Mouse (Mus musculus) liver, adult (tissue): ENCODE measurements around the gene Pald1.

Experiments
- GATA4 ChIP-seq: IDR thresholded peaks from 2 replicates; pipeline ENCODE4 v1.6.1; 2014; ENCODE audit warnings: mild to moderate bottlenecking, low read length; ENCODE audit not compliant: insufficient replicate concordance

The Pald1 gene

DNA sequence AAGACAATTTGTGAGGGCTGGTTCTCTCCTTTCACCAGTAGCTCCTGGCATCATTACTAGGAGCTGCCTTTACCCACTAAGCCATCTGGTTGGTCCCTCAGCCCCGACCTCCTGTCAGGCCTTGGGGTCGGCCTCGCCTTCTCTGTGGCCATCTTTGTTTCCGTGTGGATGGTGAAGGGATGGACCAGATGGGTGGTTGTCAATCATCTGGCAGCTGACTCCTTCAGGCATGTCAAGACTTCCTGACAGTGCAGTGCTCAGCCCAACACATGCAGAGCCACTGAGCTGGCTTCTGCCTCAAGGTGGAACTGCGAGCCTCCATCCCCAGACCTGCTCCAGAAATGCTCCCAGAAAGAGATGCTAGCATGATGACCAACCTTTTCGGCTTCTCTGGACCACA is 18.9 kb downstream of the Pald1 start:
- no peak for TF ChIP-seq GATA4

DNA sequence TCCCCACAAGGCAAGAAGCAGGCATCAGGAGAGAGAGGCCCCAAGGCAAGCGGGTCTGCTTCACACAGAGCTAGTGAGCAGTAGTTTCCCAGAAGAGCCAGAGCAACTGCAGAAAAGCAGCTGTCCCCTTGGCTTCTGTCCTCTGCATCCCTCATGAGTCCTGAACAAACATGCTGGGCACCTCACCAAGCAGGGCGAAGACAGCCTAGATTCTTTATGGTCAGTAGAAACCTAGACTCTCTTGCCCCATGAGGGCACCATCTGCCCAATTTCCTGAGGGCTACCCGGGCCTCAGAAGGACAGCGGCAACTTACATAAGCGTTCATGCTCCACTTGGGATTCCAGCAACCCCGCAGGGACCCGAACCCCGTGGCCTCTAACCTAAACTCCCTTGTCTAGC is 20.3 kb downstream of the Pald1 start:
- no peak for TF ChIP-seq GATA4

DNA sequence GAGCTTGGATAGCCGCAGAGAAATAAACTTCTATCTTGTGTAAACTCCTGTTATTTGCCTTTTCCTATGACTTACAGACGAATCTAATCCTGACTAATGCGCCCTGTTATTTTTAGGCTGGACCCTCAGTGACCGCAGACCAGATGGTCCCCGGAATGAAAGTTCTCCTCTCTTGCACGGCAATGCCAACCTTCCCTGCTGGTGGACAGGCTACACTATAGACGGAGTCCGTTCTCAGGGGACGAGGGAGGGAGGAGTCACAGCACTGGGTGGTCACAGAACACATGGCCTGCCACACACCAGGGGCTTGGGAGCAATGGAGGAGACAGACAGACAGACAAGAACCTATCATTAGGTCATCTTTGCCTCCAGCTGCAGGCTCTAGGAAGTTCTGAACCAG is 20.8 kb downstream of the Pald1 start:
- no peak for TF ChIP-seq GATA4

DNA sequence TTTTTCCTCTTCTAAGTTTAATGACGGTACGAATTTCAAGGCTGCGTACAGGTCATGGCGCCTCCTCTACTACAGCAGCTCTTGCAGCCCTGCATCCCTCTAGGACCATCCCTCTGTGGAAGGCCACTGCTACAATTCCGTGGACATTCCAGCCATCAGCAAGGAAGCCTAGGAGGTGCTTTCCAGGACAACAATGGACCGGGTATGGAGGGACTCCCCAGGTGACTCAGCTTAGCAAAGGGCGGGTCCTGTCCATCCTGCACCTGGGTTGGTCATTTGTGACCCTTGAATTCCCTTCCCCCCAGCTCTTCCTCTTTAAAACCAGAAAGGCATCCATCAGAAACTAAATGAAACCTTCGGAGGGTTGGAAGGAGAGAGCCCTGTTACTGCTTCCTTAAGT is 22.7 kb downstream of the Pald1 start:
- no peak for TF ChIP-seq GATA4

DNA sequence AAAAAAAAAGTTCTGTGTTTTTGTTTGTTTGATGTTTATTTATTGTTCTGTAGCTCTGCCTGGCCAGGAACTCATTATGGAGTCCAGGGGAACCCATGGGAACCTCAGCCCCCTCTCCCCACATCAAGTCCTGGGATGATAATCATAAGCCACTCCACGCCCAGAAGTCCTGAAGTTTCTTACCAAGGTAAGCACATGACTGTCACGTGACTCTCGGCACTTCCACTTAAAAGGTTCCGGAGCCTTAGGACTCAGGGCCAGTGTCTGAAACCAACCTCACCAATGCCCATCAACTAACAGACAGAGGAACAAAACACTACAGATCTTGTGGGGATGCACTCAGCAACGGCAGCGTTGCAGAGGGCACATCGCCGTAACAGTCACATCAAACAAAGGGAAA is 23.9 kb downstream of the Pald1 start:
- TF ChIP-seq GATA4 = no peak

DNA sequence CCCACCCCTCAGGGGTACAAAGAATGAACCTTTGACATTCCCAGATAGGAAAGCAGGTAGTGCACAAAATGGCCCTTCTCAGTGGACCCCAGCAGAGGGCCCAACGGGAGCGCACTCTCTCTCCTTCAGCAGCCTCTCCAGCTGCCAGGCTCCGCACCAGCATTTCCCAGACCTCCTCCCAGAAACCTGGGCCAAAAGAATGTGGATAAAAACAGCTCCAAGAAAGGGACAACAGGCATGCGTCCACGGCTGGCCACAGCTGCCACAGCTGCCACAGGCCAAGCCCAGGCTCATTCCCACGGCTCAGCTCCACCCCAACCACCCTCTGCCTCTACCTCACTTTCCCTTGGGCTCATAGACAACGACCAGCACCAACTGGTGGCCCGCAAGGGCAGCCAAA is 25.7 kb downstream of the Pald1 start:
- TF ChIP-seq GATA4 = no peak

DNA sequence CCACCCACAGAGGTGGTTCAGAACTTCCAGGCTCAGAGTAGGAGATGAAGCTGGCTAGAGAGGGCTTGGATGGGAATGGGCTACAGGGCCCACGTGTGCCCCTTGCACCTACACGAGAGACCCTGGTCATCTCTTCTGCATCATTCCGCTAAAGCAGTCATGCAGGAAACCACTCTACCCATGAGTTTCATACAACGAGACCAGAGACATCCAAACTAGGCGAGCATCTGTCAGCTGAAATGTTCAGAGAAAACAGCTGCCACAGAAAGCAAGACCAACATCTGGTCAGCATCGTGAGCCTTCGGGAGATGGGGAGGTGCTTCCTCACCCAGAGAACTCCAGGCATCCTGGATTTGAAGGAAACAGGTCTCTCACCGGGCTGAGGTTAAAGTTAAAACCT is 26.8 kb downstream of the Pald1 start:
- no peak for TF ChIP-seq GATA4

DNA sequence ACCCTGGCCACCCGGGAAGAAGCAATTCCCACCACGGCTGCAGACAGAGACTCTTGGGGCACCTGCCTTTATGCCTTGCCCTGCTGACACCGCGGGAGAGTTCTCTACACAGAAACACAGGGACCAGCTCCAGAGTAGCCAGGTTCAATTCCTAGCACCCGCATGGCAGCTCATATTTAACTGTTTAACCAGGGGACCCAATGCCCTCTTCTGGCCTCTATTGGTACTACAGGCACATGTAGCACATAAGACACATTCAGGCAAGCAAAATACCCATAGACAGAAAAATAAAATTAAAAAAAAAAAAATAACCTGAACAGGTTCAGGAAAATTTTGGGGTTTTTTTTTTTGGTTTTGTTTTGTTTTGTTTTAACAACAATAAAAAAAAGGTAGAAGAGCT is 27.2 kb downstream of the Pald1 start:
- TF ChIP-seq GATA4 = no peak

DNA sequence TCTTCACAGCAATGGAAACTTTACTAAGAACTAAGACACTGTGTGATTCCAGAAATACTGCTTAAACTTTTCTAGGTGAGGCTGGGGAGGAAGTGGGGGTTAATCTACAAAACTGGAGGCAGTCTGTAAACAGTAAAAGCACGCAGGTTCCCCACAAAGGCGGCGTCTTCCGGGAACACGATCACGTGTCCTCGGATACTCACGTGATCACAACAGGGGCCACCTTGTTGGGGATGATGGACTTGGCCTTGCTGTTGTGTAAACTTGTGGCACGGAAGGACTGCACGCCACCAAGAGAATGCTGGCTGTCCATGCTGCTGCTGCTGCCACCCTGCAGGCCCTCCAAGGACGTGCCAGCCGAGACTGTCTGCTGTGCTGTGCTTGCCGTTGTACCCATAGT is 27.7 kb downstream of the Pald1 start:
- TF ChIP-seq GATA4 = no peak

DNA sequence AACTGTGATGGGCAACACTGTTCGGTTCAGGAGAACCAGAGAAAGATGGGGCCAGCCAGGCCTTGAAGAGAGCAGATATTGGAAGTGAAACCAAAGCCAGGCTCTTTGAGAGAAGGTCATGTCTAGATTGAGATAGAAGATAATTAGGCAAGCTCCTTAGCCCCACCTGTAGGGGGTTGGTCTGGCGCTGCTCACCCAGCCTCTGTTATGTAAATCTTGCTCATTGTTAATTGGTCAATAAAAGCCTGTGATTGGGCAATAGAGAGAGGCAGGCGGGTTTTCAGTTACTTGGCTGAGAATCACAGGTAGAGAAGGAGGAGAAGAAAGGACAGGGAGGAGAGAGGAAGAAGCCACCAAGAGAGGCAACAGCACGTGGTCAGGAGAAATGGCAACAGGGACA is 32.1 kb downstream of the Pald1 start:
- TF ChIP-seq GATA4 = no peak

DNA sequence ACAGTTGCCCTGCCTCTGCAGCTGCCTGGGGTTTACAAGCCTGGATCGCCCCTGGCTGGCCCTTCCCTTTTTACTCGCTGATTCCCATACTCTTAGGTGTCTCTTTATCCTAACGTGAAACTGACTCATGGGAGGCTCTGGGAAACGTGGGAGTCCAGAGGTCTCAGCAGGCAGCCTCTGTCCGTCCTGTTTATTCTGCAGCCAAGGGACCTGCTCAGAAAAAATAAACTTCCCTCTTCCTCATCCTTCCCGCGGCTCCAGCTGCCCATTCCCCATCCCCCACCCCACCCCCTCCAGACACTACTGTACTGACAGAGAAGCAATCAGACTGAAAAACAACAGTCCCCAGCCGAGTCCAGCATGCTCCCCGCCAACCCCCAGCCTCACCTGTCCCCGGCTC is 37.0 kb downstream of the Pald1 start:
- no peak for TF ChIP-seq GATA4

DNA sequence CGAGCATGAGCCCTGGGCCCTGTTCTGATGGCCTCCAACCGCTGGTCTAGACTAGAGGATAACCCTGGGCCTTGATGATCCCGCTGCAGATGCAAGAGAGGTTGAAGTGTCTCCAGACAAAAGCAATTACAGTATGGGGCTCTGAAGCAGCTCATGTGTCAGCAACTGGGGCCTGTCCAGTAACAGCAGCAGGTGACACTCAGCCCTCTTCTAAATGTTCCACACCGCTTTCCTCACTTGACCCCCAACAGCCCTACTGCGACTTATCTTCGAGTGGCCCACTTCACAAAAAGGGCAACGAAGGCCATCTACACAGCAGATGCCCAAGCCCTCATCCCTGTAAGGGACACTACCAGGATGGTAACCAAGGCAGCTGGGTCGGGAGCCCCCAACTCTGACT is 38.2 kb downstream of the Pald1 start:
- no peak for TF ChIP-seq GATA4

DNA sequence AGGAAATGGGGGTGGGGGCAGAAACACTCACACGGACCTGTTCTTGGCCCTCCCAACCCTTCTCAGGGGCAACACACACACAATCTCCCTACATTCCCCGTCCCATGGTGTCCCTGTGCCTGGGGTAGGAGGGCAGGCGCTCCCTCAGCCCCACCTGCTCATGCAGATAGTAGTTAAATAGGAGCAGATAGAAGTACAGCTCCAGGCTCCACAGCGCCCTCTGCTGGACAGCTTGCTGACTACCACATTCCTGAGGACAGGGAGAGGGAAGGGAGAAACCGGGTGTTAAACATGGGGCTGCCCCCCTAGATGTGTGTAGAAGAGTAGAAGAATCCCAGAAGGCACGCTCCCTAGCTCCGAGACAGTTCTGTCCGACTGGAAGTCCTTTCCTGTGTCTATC is 39.4 kb downstream of the Pald1 start:
- no peak for TF ChIP-seq GATA4

DNA sequence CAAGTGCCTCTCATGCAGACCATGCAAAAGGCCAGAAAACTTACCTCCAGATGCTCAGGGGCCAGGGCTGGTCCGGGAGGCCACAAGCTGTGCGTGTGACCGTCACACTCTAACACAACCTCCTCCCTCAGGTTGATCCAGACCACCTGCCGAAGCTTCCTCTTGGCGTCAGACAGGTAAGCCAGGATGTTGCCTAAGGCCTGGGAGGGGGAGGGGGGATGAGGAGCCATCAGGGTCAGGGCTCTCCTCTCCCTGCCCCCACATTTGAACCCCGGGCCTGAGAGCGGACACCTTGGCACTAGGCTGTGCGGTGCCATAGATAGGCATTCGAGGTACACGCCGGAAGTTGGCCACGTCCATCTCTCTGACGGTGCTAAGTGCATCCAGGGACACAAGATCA is 40.6 kb downstream of the Pald1 start:
- TF ChIP-seq GATA4 = no peak

DNA sequence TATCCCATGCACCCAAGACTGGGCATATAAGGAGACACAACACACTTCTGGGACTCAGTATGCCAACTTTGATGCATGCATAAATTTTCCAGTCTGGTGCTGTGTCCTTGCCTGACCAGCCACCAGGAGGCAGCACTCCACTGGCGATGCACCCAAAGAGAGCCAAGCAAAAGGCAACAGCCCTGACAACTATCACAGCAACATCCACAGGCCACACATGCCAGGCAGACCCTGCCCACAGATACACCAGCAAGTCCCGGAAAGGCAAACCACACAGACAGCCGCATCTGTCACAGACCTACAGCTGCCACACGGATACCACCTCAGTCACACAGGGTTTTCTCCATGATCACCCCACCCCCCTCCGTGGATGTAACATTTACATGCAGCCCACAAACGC is 41.8 kb downstream of the Pald1 start:
- no peak for TF ChIP-seq GATA4

DNA sequence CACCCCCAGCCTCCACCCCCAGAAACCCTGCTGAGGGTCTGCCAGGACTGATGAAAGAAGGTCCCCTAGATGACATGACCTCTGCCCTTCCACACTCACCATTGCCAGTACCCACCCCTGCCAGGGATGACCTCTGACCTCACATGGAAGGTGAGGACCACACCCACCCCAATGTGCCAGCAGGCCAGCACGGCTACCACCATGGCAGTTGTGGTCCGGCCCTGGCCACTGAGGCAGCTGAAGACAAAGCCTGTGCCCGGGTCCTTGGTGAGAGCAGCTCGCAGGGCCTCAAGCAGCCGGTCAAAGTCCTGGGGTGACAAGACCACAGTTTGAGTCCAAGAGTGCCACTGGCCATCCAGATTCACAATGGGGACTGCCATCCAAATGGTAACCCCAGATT is 42.3 kb downstream of the Pald1 start:
- no peak for TF ChIP-seq GATA4

DNA sequence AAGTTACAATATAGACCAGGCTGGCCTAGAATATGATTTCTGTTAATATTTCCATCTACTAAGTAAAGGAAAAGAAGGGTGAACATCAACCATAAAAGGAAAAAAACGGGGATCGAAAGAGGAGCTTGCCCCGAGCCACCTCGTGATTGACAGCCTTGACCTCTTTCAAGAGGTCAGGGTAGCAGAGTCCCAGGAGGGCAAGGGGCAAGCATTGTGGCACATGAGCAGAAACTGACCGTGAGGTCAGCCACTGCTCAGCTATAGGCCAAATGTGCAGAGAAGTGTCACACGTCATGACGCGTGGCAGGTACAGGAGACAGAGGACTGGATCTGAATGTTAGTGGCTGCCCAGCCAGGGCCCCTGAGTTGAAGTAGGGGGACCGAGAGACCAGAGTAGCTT is 43.1 kb downstream of the Pald1 start:
- no peak for TF ChIP-seq GATA4

DNA sequence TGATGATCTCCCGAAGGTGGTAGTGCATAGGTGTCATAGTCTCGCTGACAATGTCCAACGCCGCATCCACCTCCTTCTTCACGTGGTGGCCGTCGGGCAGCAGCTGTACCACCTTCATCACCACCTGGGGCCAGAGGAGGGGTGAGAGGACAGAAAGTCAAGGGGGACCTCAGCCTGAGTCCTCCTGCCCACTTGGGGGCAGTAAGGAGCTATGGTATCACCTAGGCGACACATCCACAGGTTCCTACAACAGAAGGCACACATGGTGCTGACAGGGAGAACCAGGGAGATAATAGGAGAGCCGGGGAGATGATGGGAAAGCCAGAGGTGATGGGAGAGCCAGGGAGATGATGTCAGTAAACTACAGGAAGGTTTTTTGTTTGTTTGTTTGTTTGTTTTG is 44.1 kb downstream of the Pald1 start:
- TF ChIP-seq GATA4 = no peak
